Mouse (Mus musculus) E14TG2a.4 (cell line): ENCODE measurements around the gene Rnf128.

Source experiments
- CTCF ChIP-seq: conservative IDR thresholded peaks from 2 replicates; pipeline ENCODE4 v1.5.1; 2014; ENCODE audit warnings: low read length
- NANOG ChIP-seq: IDR thresholded peaks from 2 replicates; pipeline ENCODE4 v1.6.1; 2014; ENCODE audit warnings: borderline replicate concordance, low read length, mixed read lengths

DNA sequence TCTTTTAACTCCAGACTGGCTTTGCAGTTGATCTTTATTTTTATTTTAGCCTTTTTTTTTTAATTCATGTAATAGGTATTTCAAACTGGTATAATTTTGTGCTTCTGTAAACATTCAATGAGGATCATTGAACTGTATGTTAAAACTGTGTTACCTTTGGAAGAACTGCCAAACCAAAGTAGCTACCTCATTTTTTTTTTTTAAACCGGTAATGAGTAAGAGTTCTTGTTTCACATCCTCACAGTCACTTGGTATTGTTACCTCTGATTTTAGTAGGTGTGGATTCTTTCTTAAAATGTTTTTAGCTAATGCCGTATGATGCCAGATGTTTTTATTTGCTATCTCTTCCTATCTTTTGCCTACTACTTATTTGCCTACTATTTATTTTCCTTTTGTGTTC, 159.2 kb downstream of the Rnf128 start:
- TF ChIP-seq CTCF, result no peak
- no peak for TF ChIP-seq NANOG
